In the genomic region with DNA sequence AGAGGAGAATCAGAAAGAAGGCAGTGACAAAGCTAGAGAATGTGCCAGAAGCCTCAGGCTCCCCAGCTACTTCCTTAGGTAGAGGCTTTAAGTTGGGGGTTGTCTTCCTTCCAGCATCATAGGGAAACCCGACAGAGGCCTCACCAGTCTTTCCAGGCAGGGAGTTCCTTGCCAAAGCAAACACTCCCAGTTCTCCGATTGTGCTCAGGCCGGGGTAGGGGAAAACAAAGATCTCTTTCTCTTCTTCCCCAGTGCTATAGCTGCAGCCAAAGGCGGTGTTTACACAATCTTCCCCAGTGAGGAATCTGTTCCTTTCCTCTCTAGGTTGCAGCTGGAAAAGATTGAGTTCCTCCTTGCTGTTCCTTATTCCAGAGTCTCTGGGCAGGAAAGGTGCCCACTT, we compare ENCODE assay signal across 9 mouse cellular contexts. TPM values are rescaled to one million over a fixed set of nuclear protein-coding genes. Genes with fewer than 3 reads are reported as not detected.
DNase-seq lines count a peak whose midpoint lies in the region; ATAC-seq lines count a peak whose summit lies in the region.
"Had no signal": no experiment of that assay in that cellular context is flagged by ENCODE, and none has a peak within 500 bp of the region (broad histone marks: within the 10 kb centered on the region; RNA-seq: fewer than 3 reads in every experiment).

No protein-coding gene starts in this region.

- no peak overlapping the region for H3K4me2 ChIP-seq in forebrain, embryonic 15.5 days (replicated peaks)
- H3K4me2 ChIP-seq in forebrain, embryonic 11.5 days (ENCODE audit: low read depth, low read length, severe bottlenecking) = no peak overlapping the region
- H3K4me2 ChIP-seq in limb, embryonic 13.5 days (replicated peaks) = peak overlapping the region; percentile 41
- H3K4me2 ChIP-seq in neural tube, embryonic 15.5 days = no peak overlapping the region; the same call in 1 of the 2 replicates

- H3K9me3 ChIP-seq in forebrain, embryonic 15.5 days = no peaks in the 10 kb centered on the region
- H3K9me3 ChIP-seq in forebrain, embryonic 11.5 days (ENCODE audit: control insufficient read depth, low read length) = no peaks in the 10 kb centered on the region
- H3K9me3 ChIP-seq in heart, embryonic 10.5 days = no peaks in the 10 kb centered on the region
- no peaks in the 10 kb centered on the region for H3K9me3 ChIP-seq in limb, embryonic 13.5 days
- no peaks in the 10 kb centered on the region for H3K9me3 ChIP-seq in neural tube, embryonic 15.5 days (replicated peaks)

- no peak for ATAC-seq in forebrain, embryonic 15.5 days (replicated peaks)
- ATAC-seq in forebrain, embryonic 11.5 days (replicated peaks; ENCODE audit: low FRiP score) = no peak
- peak; percentile 72 for ATAC-seq in limb, embryonic 13.5 days (ENCODE audit: low FRiP score, low read depth)
- peak; percentile 53; the same call in 1 of the 2 replicates for ATAC-seq in neural tube, embryonic 15.5 days (ENCODE audit: low FRiP score)
- ATAC-seq in monocyte, adult 5-6 weeks (replicated peaks; ENCODE audit: insufficient number of reproducible peaks, low FRiP score, low TSS enrichment, poor library complexity, severe bottlenecking) = no peak
- no peak for ATAC-seq in erythroblast, adult 5-6 weeks (replicated peaks; ENCODE audit: low FRiP score, poor library complexity, severe bottlenecking)

- H3K36me3 ChIP-seq in forebrain, embryonic 15.5 days = peaks cover 11% of the 10 kb centered on the region
- no peaks in the 10 kb centered on the region; the same call in 1 of the 2 replicates for H3K36me3 ChIP-seq in forebrain, embryonic 11.5 days (ENCODE audit: control insufficient read depth, insufficient read depth, low read length)
- H3K36me3 ChIP-seq in heart, embryonic 10.5 days = peaks cover 14% of the 10 kb centered on the region
- peaks cover 20% of the 10 kb centered on the region for H3K36me3 ChIP-seq in limb, embryonic 13.5 days
- H3K36me3 ChIP-seq in neural tube, embryonic 15.5 days = peaks cover 10% of the 10 kb centered on the region

- no peak for DNase-seq in forebrain, embryonic 11.5 days (ENCODE audit: low spot score)
- peak; percentile 94 for DNase-seq in NIH3T3 (ENCODE audit: low read depth)
- DNase-seq in heart, embryonic 10.5 days (ENCODE audit: low spot score) = peak; percentile 87

- peaks cover 21% of the 10 kb centered on the region; the same call in 1 of the 2 replicates for H3K4me1 ChIP-seq in forebrain, embryonic 15.5 days
- no peaks in the 10 kb centered on the region for H3K4me1 ChIP-seq in forebrain, embryonic 11.5 days (replicated peaks; ENCODE audit: control insufficient read depth, insufficient read depth, low read length)
- H3K4me1 ChIP-seq in heart, embryonic 10.5 days = peaks cover 19% of the 10 kb centered on the region
- H3K4me1 ChIP-seq in limb, embryonic 13.5 days = peaks cover 27% of the 10 kb centered on the region
- H3K4me1 ChIP-seq in neural tube, embryonic 15.5 days = peaks cover 20% of the 10 kb centered on the region

- H3K9ac ChIP-seq in forebrain, embryonic 15.5 days (replicated peaks) = no peak overlapping the region
- H3K9ac ChIP-seq in forebrain, embryonic 11.5 days (ENCODE audit: low read length) = no peak overlapping the region
- H3K9ac ChIP-seq in limb, embryonic 13.5 days = peak overlapping the region; percentile 35
- no peak overlapping the region for H3K9ac ChIP-seq in neural tube, embryonic 15.5 days (replicated peaks)

- no peaks in the 10 kb centered on the region for H3K27me3 ChIP-seq in forebrain, embryonic 15.5 days
- H3K27me3 ChIP-seq in forebrain, embryonic 11.5 days (ENCODE audit: control insufficient read depth, insufficient read depth, low read length) = no peaks in the 10 kb centered on the region
- H3K27me3 ChIP-seq in heart, embryonic 10.5 days (ENCODE audit: insufficient read depth, poor library complexity, severe bottlenecking) = no peaks in the 10 kb centered on the region
- no peaks in the 10 kb centered on the region for H3K27me3 ChIP-seq in limb, embryonic 13.5 days
- no peaks in the 10 kb centered on the region for H3K27me3 ChIP-seq in neural tube, embryonic 15.5 days (replicated peaks)

- H3K27ac ChIP-seq in forebrain, embryonic 15.5 days (replicated peaks) = peak overlapping the region; percentile 43
- no peak overlapping the region for H3K27ac ChIP-seq in forebrain, embryonic 11.5 days (ENCODE audit: low read depth, low read length)
- peak overlapping the region; percentile 80 for H3K27ac ChIP-seq in heart, embryonic 10.5 days
- peak overlapping the region; percentile 97 for H3K27ac ChIP-seq in limb, embryonic 13.5 days
- peak overlapping the region; percentile 76 for H3K27ac ChIP-seq in neural tube, embryonic 15.5 days (replicated peaks)

- H3K4me3 ChIP-seq in forebrain, embryonic 15.5 days = no peak overlapping the region
- H3K4me3 ChIP-seq in forebrain, embryonic 11.5 days (ENCODE audit: low read depth, low read length) = no peak overlapping the region
- no peak overlapping the region for H3K4me3 ChIP-seq in heart, embryonic 10.5 days
- no peak overlapping the region for H3K4me3 ChIP-seq in limb, embryonic 13.5 days
- no peak overlapping the region for H3K4me3 ChIP-seq in neural tube, embryonic 15.5 days (replicated peaks)

- 9% methylated on average over 4 of the region's 4 CpGs for WGBS in forebrain, embryonic 15.5 days
- WGBS in forebrain, embryonic 11.5 days = 32% methylated on average over 4 of the region's 4 CpGs
- WGBS in heart, embryonic 10.5 days = 28% methylated on average over 4 of the region's 4 CpGs
- WGBS in limb, embryonic 13.5 days = 27% methylated on average over 4 of the region's 4 CpGs
- 23% methylated on average over 4 of the region's 4 CpGs for WGBS in neural tube, embryonic 15.5 days

RNA-seq across cellular contexts. Expression of gene Atp5g2, which starts 15.5 kb away (rescaled TPM):
- 56.8 and 62.4 TPM in 2 replicates for polyA plus RNA-seq in forebrain, embryonic 15.5 days (2015; fragmentation: Nextera tagmentation; extraction: Ambion mirVana)
- 52.7 and 58.4 TPM in 2 replicates for polyA plus RNA-seq in forebrain, embryonic 11.5 days (2014; fragmentation: Nextera tagmentation; extraction: Ambion mirVana)
- polyA plus RNA-seq in heart, embryonic 10.5 days (2016; fragmentation: Nextera tagmentation; extraction: Ambion mirVana) = 64.8 and 67.3 TPM in 2 replicates
- 54.7 and 65.5 TPM in 2 replicates for polyA plus RNA-seq in limb, embryonic 13.5 days (2015; fragmentation: Nextera tagmentation; extraction: Ambion mirVana)
- 49.7 and 63.7 TPM in 2 replicates for polyA plus RNA-seq in neural tube, embryonic 15.5 days (2015; fragmentation: Nextera tagmentation; extraction: Ambion mirVana)
- 6.6 to 11.6 TPM (median 11.3 TPM) in 3 replicates for total RNA-seq in monocyte, adult 5-6 weeks (2017)
- 22.6 and 29.2 TPM in 2 replicates for total RNA-seq in erythroblast, adult 5-6 weeks (2015; ENCODE audit: low replicate concordance)
- 9.0 and 15.5 TPM in 2 replicates for total RNA-seq in erythroblast, adult 5-6 weeks (2017; ENCODE audit: low replicate concordance)

RNA-seq across cellular contexts. Expression of gene Atf7, which starts 31.4 kb away (rescaled TPM):
- 24.6 and 25.1 TPM in 2 replicates for polyA plus RNA-seq in forebrain, embryonic 15.5 days (2015; fragmentation: Nextera tagmentation; extraction: Ambion mirVana)
- polyA plus RNA-seq in forebrain, embryonic 11.5 days (2014; fragmentation: Nextera tagmentation; extraction: Ambion mirVana) = 15.1 and 15.5 TPM in 2 replicates
- polyA plus RNA-seq in heart, embryonic 10.5 days (2016; fragmentation: Nextera tagmentation; extraction: Ambion mirVana) = 24.3 and 26.6 TPM in 2 replicates
- 47.2 and 51.0 TPM in 2 replicates for polyA plus RNA-seq in limb, embryonic 13.5 days (2015; fragmentation: Nextera tagmentation; extraction: Ambion mirVana)
- polyA plus RNA-seq in neural tube, embryonic 15.5 days (2015; fragmentation: Nextera tagmentation; extraction: Ambion mirVana) = 16.6 and 19.5 TPM in 2 replicates
- 26.9 to 70.4 TPM (median 29.2 TPM) in 3 replicates for total RNA-seq in monocyte, adult 5-6 weeks (2017)
- total RNA-seq in erythroblast, adult 5-6 weeks (2015; ENCODE audit: low replicate concordance) = 43.9 and 44.4 TPM in 2 replicates
- total RNA-seq in erythroblast, adult 5-6 weeks (2017; ENCODE audit: low replicate concordance) = 19.9 and 21.7 TPM in 2 replicates

RNA-seq across cellular contexts. Expression of gene Gm28047, which starts 31.8 kb away (rescaled TPM):
- polyA plus RNA-seq in forebrain, embryonic 15.5 days (2015; fragmentation: Nextera tagmentation; extraction: Ambion mirVana) = not detected in 2 replicates
- polyA plus RNA-seq in forebrain, embryonic 11.5 days (2014; fragmentation: Nextera tagmentation; extraction: Ambion mirVana) = 0.37 TPM in 1 of 2 replicates, not detected in the other
- 0.42 TPM in 1 of 2 replicates, not detected in the other for polyA plus RNA-seq in heart, embryonic 10.5 days (2016; fragmentation: Nextera tagmentation; extraction: Ambion mirVana)
- polyA plus RNA-seq in limb, embryonic 13.5 days (2015; fragmentation: Nextera tagmentation; extraction: Ambion mirVana) = not detected in 2 replicates
- polyA plus RNA-seq in neural tube, embryonic 15.5 days (2015; fragmentation: Nextera tagmentation; extraction: Ambion mirVana) = 0.50 TPM in 1 of 2 replicates, not detected in the other
- total RNA-seq in monocyte, adult 5-6 weeks (2017) = not detected in 3 replicates
- not detected in 2 replicates for total RNA-seq in erythroblast, adult 5-6 weeks (2015; ENCODE audit: low replicate concordance)
- total RNA-seq in erythroblast, adult 5-6 weeks (2017; ENCODE audit: low replicate concordance) = not detected in 2 replicates
- polyA plus RNA-seq: spleen, adult 2 months had no signal

Comparison
In these comparisons a context has a peak if more than half of its experiments do, and no peak if none do; other contexts are left out.
1. ATAC-seq: peak in limb, embryonic 13.5 days (single experiment) and neural tube, embryonic 15.5 days (single experiment); none in forebrain, embryonic 15.5 days (single experiment), forebrain, embryonic 11.5 days (single experiment), monocyte, adult 5-6 weeks (single experiment) and erythroblast, adult 5-6 weeks (single experiment).